Mouse (Mus musculus): Measurements from ENCODE around the gene Podn. TPM values are rescaled to one million over a fixed set of nuclear protein-coding genes. Genes with fewer than 3 reads are reported as not detected.

Podn gene
- total RNA-seq, 2 experiments from 2014 or later, result 8.7 to 10.4 TPM

- TF ChIP-seq CTCF (IDR thresholded peaks at IDR 0.05), result no peak
- intact Hi-C loops (cut with DNase I), result loop anchor here (2.0 kb wide), 3 partner anchors 26 to 48 kb away; no protein-coding TSS in a partner anchor
- peak overlapping the region; percentile 50; the same call in 1 of the 2 replicates for H3K27ac ChIP-seq
- no peak for DNase-seq (ENCODE audit: extremely low spot score in 1 of 2, low spot score in 2 of 2)
- H3K4me3 ChIP-seq, result peak overlapping the region; percentile 59
These were observed 63.8 kb downstream of the Podn start for GRCm38 (mm10) chr4:108032352-108032849.

GRCm38 (mm10) chr4:108031502-108032351 is 64.5 kb downstream of the Podn start:
- DNase-seq (ENCODE audit: extremely low spot score in 1 of 2, low spot score in 2 of 2), result peak; percentile 64 to 73

GRCm38 (mm10) chr4:108030888-108031501 is 65.2 kb downstream of the Podn start:
- DNase-seq (ENCODE audit: extremely low spot score in 1 of 2, low spot score in 2 of 2), result no peak
- TF ChIP-seq CTCF (IDR thresholded peaks at IDR 0.05), result no peak
- intact Hi-C loops (cut with DNase I), result no loop called here
- Histone ChIP-seq H3K27ac (peak overlapping the region; percentile 84; the same call in 1 of the 2 replicates), H3K4me3 (peak overlapping the region; percentile 59)

More at GRCm38 (mm10) chr4:108031502-108032351, 64.5 kb downstream of the Podn start:
- peak overlapping the region; percentile 84 for H3K27ac ChIP-seq
- H3K4me3 ChIP-seq, result peak overlapping the region; percentile 59
- intact Hi-C loops (cut with DNase I), result loop anchor here (2.0 kb wide), 3 partner anchors 27 to 47 kb away; no protein-coding TSS in a partner anchor
- no peak for TF ChIP-seq CTCF (IDR thresholded peaks at IDR 0.05)

GRCm38 (mm10) chr4:108026193-108026592 is 70.1 kb downstream of the Podn start:
- H3K27ac ChIP-seq, result no peak overlapping the region
- no peak for TF ChIP-seq CTCF (IDR thresholded peaks at IDR 0.05)
- H3K4me3 ChIP-seq, result no peak overlapping the region

GRCm38 (mm10) chr4:108025269-108025668 is 71.0 kb downstream of the Podn start:
- no peak overlapping the region for H3K27ac ChIP-seq
- no peak for TF ChIP-seq CTCF (IDR thresholded peaks at IDR 0.05)
- intact Hi-C loops (cut with DNase I), result no loop called here
- no peak for DNase-seq (ENCODE audit: extremely low spot score in 1 of 2, low spot score in 2 of 2)
- H3K4me3 ChIP-seq, result no peak overlapping the region

More at GRCm38 (mm10) chr4:108026193-108026592, 70.1 kb downstream of the Podn start:
- no peak for DNase-seq (ENCODE audit: extremely low spot score in 1 of 2, low spot score in 2 of 2)
- intact Hi-C loops (cut with DNase I), result no loop called here

GRCm38 (mm10) chr4:108024641-108025040 is 71.6 kb downstream of the Podn start:
- Histone ChIP-seq H3K4me3 (no peak overlapping the region), H3K27ac (no peak overlapping the region)
- no peak for TF ChIP-seq CTCF (IDR thresholded peaks at IDR 0.05)
- no peak for DNase-seq (ENCODE audit: extremely low spot score in 1 of 2, low spot score in 2 of 2)
- intact Hi-C loops (cut with DNase I), result no loop called here

GRCm38 (mm10) chr4:108023186-108023585 is 73.1 kb downstream of the Podn start:
- no peak overlapping the region for H3K4me3 ChIP-seq
- intact Hi-C loops (cut with DNase I), result no loop called here
- no peak overlapping the region for H3K27ac ChIP-seq
- TF ChIP-seq CTCF (IDR thresholded peaks at IDR 0.05), result no peak
- DNase-seq (ENCODE audit: extremely low spot score in 1 of 2, low spot score in 2 of 2), result no peak

- DNase-seq (ENCODE audit: extremely low spot score in 1 of 2, low spot score in 2 of 2), result no peak
- H3K4me3 ChIP-seq, result no peak overlapping the region
- no peak for TF ChIP-seq CTCF (IDR thresholded peaks at IDR 0.05)
- H3K27ac ChIP-seq, result no peak overlapping the region
- intact Hi-C loops (cut with DNase I), result no loop called here
These were observed 76.1 kb downstream of the Podn start for GRCm38 (mm10) chr4:108020178-108020577.

- Histone ChIP-seq H3K4me3 (no peak overlapping the region), H3K27ac (no peak overlapping the region)
- no peak for DNase-seq (ENCODE audit: extremely low spot score in 1 of 2, low spot score in 2 of 2)
- intact Hi-C loops (cut with DNase I), result loop anchor here (5.0 kb wide), 1 partner anchor 82 kb away; no protein-coding TSS in a partner anchor
- TF ChIP-seq CTCF (IDR thresholded peaks at IDR 0.05), result no peak
These were observed 77.0 kb downstream of the Podn start for GRCm38 (mm10) chr4:108018961-108019921.

- DNase-seq (ENCODE audit: extremely low spot score in 1 of 2, low spot score in 2 of 2), result no peak
- intact Hi-C loops (cut with DNase I), result loop anchor here (5.0 kb wide), 1 partner anchor 81 kb away; no protein-coding TSS in a partner anchor
- H3K4me3 ChIP-seq, result no peak overlapping the region
- no peak for TF ChIP-seq CTCF (IDR thresholded peaks at IDR 0.05)
- no peak overlapping the region for H3K27ac ChIP-seq
These were observed 77.9 kb downstream of the Podn start for GRCm38 (mm10) chr4:108018241-108018923.
